13 mouse cellular contexts compared by ENCODE assay signal in genomic region chr4:106705096-106705665, GRCm38 (mm10). TPM values are rescaled to one million over a fixed set of nuclear protein-coding genes. Genes with fewer than 3 reads are reported as not detected.
A peak's percentile ranks its signal among the peaks of the same experiment; 100 is the strongest.
DNase-seq lines count a peak whose midpoint lies in the region; ATAC-seq lines count a peak whose summit lies in the region.
"Had no signal": no experiment of that assay in that cellular context is flagged by ENCODE, and none has a peak within 500 bp of the region (broad histone marks: within the 10 kb centered on the region; RNA-seq: fewer than 3 reads in every experiment).

No protein-coding gene starts in this region.

- DNase-seq in limb, embryonic 10.5 days (ENCODE audit: low spot score) = no peak
- DNase-seq in embryonic facial prominence, embryonic 11.5 days (ENCODE audit: low spot score) = no peak
- DNase-seq in hindbrain, embryonic 10.5 days (ENCODE audit: low spot score) = no peak
- no peak for DNase-seq in right cerebral cortex, postnatal 4 days
- no peak for DNase-seq in kidney, postnatal 36 days
- no peak for DNase-seq in frontal cortex, adult 2 months (ENCODE audit: extremely low spot score in 1 of 2, low spot score in 1 of 2)
- DNase-seq: heart, postnatal 4 days; lung, postnatal 14 days had no signal

- peaks cover 17% of the 10 kb centered on the region for H3K4me1 ChIP-seq in limb, embryonic 13.5 days
- H3K4me1 ChIP-seq in limb, embryonic 10.5 days = peaks cover 18% of the 10 kb centered on the region
- no peaks in the 10 kb centered on the region; the same call in 1 of the 2 replicates for H3K4me1 ChIP-seq in embryonic facial prominence, embryonic 11.5 days (ENCODE audit: control insufficient read depth, insufficient read depth, low read length)
- peaks cover 42% of the 10 kb centered on the region for H3K4me1 ChIP-seq in hindbrain, embryonic 10.5 days (replicated peaks)
- peaks cover 29% of the 10 kb centered on the region for H3K4me1 ChIP-seq in midbrain, embryonic 16.5 days (ENCODE audit: control insufficient read depth, insufficient read depth, low read length)

- no peak for ATAC-seq in limb, embryonic 13.5 days (ENCODE audit: low FRiP score, low read depth)
- ATAC-seq in embryonic facial prominence, embryonic 11.5 days (replicated peaks; ENCODE audit: insufficient number of reproducible peaks, low FRiP score, low TSS enrichment, low read depth) = no peak
- no peak for ATAC-seq in midbrain, embryonic 16.5 days

- WGBS in limb, embryonic 13.5 days = 61% methylated on average over 8 of the region's 8 CpGs
- WGBS in limb, embryonic 10.5 days = 64% methylated on average over 8 of the region's 8 CpGs
- 49% methylated on average over 8 of the region's 8 CpGs for WGBS in embryonic facial prominence, embryonic 11.5 days
- WGBS in hindbrain, embryonic 10.5 days = 45% methylated on average over 8 of the region's 8 CpGs
- 22% methylated on average over 8 of the region's 8 CpGs for WGBS in midbrain, embryonic 16.5 days

- no peaks in the 10 kb centered on the region for H3K36me3 ChIP-seq in limb, embryonic 13.5 days
- no peaks in the 10 kb centered on the region for H3K36me3 ChIP-seq in limb, embryonic 10.5 days
- H3K36me3 ChIP-seq in embryonic facial prominence, embryonic 11.5 days (replicated peaks; ENCODE audit: control insufficient read depth, insufficient read depth, low read depth, low read length) = no peaks in the 10 kb centered on the region
- no peaks in the 10 kb centered on the region for H3K36me3 ChIP-seq in hindbrain, embryonic 10.5 days
- no peaks in the 10 kb centered on the region for H3K36me3 ChIP-seq in midbrain, embryonic 16.5 days (ENCODE audit: control insufficient read depth, insufficient read depth, low read length)
- H3K36me3 ChIP-seq: limb, embryonic 12.5 days had no signal

- 0 out of 2 replicates have a peak, but pooled peaks cover 4% of the 10 kb centered on the region for H3K27me3 ChIP-seq in limb, embryonic 13.5 days
- H3K27me3 ChIP-seq in limb, embryonic 10.5 days (ENCODE audit: low read depth, poor library complexity, severe bottlenecking) = peaks cover 25% of the 10 kb centered on the region
- no peaks in the 10 kb centered on the region for H3K27me3 ChIP-seq in embryonic facial prominence, embryonic 11.5 days (ENCODE audit: control insufficient read depth, insufficient read depth, low read length)
- peaks cover 24% of the 10 kb centered on the region; the same call in 1 of the 2 replicates for H3K27me3 ChIP-seq in hindbrain, embryonic 10.5 days (ENCODE audit: insufficient read depth, poor library complexity, severe bottlenecking)
- no peaks in the 10 kb centered on the region; the same call in 1 of the 2 replicates for H3K27me3 ChIP-seq in midbrain, embryonic 16.5 days (ENCODE audit: control insufficient read depth, insufficient read depth, low read depth, low read length)

- H3K4me2 ChIP-seq in limb, embryonic 13.5 days (replicated peaks) = no peak overlapping the region
- no peak overlapping the region for H3K4me2 ChIP-seq in embryonic facial prominence, embryonic 11.5 days (ENCODE audit: low read depth, low read length)
- H3K4me2 ChIP-seq in midbrain, embryonic 16.5 days (ENCODE audit: low read length) = no peak overlapping the region
- H3K4me2 ChIP-seq: limb, embryonic 12.5 days had no signal

- H3K4me3 ChIP-seq in limb, embryonic 13.5 days = no peak overlapping the region
- H3K4me3 ChIP-seq in limb, embryonic 10.5 days = no peak overlapping the region
- H3K4me3 ChIP-seq in embryonic facial prominence, embryonic 11.5 days (ENCODE audit: low read depth, low read length) = no peak overlapping the region
- no peak overlapping the region for H3K4me3 ChIP-seq in hindbrain, embryonic 10.5 days
- no peak overlapping the region for H3K4me3 ChIP-seq in midbrain, embryonic 16.5 days (ENCODE audit: low read depth, low read length)
- H3K4me3 ChIP-seq: erythroblast, embryonic 14.5 days; limb, embryonic 12.5 days had no signal

- H3K27ac ChIP-seq in limb, embryonic 13.5 days = no peak overlapping the region
- no peak overlapping the region for H3K27ac ChIP-seq in limb, embryonic 10.5 days
- no peak overlapping the region for H3K27ac ChIP-seq in embryonic facial prominence, embryonic 11.5 days (replicated peaks; ENCODE audit: low read depth, low read length)
- peak overlapping the region; percentile 76 for H3K27ac ChIP-seq in hindbrain, embryonic 10.5 days
- peak overlapping the region; percentile 54 for H3K27ac ChIP-seq in midbrain, embryonic 16.5 days (ENCODE audit: low read length)
- H3K27ac ChIP-seq: limb, embryonic 12.5 days had no signal

- no peaks in the 10 kb centered on the region for H3K9me3 ChIP-seq in limb, embryonic 13.5 days
- no peaks in the 10 kb centered on the region for H3K9me3 ChIP-seq in limb, embryonic 10.5 days (replicated peaks)
- no peaks in the 10 kb centered on the region for H3K9me3 ChIP-seq in embryonic facial prominence, embryonic 11.5 days (replicated peaks; ENCODE audit: control insufficient read depth, low read length)
- H3K9me3 ChIP-seq in hindbrain, embryonic 10.5 days = no peaks in the 10 kb centered on the region
- no peaks in the 10 kb centered on the region for H3K9me3 ChIP-seq in midbrain, embryonic 16.5 days (replicated peaks; ENCODE audit: control insufficient read depth, low read length, poor library complexity, severe bottlenecking)
- H3K9me3 ChIP-seq: limb, embryonic 12.5 days had no signal

- H3K9ac ChIP-seq in limb, embryonic 13.5 days = peak overlapping the region; percentile 39; the same call in 1 of the 2 replicates
- peak overlapping the region; percentile 29; the same call in 1 of the 2 replicates for H3K9ac ChIP-seq in embryonic facial prominence, embryonic 11.5 days (replicated peaks; ENCODE audit: low read length)
- peak overlapping the region; percentile 6 for H3K9ac ChIP-seq in midbrain, embryonic 16.5 days (ENCODE audit: low read depth, low read length)
- H3K9ac ChIP-seq: limb, embryonic 12.5 days had no signal

RNA-seq across cellular contexts. Expression of gene Mroh7, which starts 25.5 kb away (rescaled TPM):
- 0.51 and 0.70 TPM in 2 replicates for polyA plus RNA-seq in limb, embryonic 13.5 days (2015; fragmentation: Nextera tagmentation; extraction: Ambion mirVana)
- polyA plus RNA-seq in limb, embryonic 10.5 days (2016; fragmentation: Nextera tagmentation; extraction: Ambion mirVana) = 0.04 and 0.05 TPM in 2 replicates
- 0.11 TPM in 1 of 2 replicates, not detected in the other for polyA plus RNA-seq in embryonic facial prominence, embryonic 11.5 days (2014; fragmentation: Nextera tagmentation; extraction: Ambion mirVana)
- polyA plus RNA-seq in hindbrain, embryonic 10.5 days (2016; fragmentation: Nextera tagmentation; extraction: Ambion mirVana) = not detected in 2 replicates
- 0.38 and 1.6 TPM in 2 replicates for polyA plus RNA-seq in midbrain, embryonic 16.5 days (2015; fragmentation: Nextera tagmentation; extraction: Ambion mirVana)
- 10.2 and 11.0 TPM in 2 replicates for polyA plus RNA-seq in frontal cortex, adult 2 months (2012; rRNA removed)
- polyA plus RNA-seq: erythroblast, embryonic 14.5 days; thymus, postnatal 0 days had no signal

RNA-seq across cellular contexts. Expression of gene Ttc4, which starts 26.4 kb away (rescaled TPM):
- 110 and 113 TPM in 2 replicates for polyA plus RNA-seq in limb, embryonic 13.5 days (2015; fragmentation: Nextera tagmentation; extraction: Ambion mirVana)
- 110 and 132 TPM in 2 replicates for polyA plus RNA-seq in limb, embryonic 10.5 days (2016; fragmentation: Nextera tagmentation; extraction: Ambion mirVana)
- 97.2 and 99.0 TPM in 2 replicates for polyA plus RNA-seq in embryonic facial prominence, embryonic 11.5 days (2014; fragmentation: Nextera tagmentation; extraction: Ambion mirVana)
- polyA plus RNA-seq in hindbrain, embryonic 10.5 days (2016; fragmentation: Nextera tagmentation; extraction: Ambion mirVana) = 100 and 107 TPM in 2 replicates
- 159 and 163 TPM in 2 replicates for polyA plus RNA-seq in midbrain, embryonic 16.5 days (2015; fragmentation: Nextera tagmentation; extraction: Ambion mirVana)
- polyA plus RNA-seq in frontal cortex, adult 2 months (2012; rRNA removed) = 125 and 144 TPM in 2 replicates

RNA-seq across cellular contexts. Expression of gene Fam151a, which starts 28.5 kb away (rescaled TPM):
- polyA plus RNA-seq in limb, embryonic 13.5 days (2015; fragmentation: Nextera tagmentation; extraction: Ambion mirVana) = 0.26 and 0.28 TPM in 2 replicates
- polyA plus RNA-seq in limb, embryonic 10.5 days (2016; fragmentation: Nextera tagmentation; extraction: Ambion mirVana) = 0.09 and 0.13 TPM in 2 replicates
- polyA plus RNA-seq in embryonic facial prominence, embryonic 11.5 days (2014; fragmentation: Nextera tagmentation; extraction: Ambion mirVana) = 0.15 TPM in 2 replicates
- polyA plus RNA-seq in hindbrain, embryonic 10.5 days (2016; fragmentation: Nextera tagmentation; extraction: Ambion mirVana) = not detected in 2 replicates
- not detected in 2 replicates for polyA plus RNA-seq in midbrain, embryonic 16.5 days (2015; fragmentation: Nextera tagmentation; extraction: Ambion mirVana)
- polyA plus RNA-seq in frontal cortex, adult 2 months (2012; rRNA removed) = 0.11 TPM in 1 of 2 replicates, not detected in the other
- polyA plus RNA-seq: erythroblast, embryonic 14.5 days; limb, embryonic 12.5 days had no signal

RNA-seq across cellular contexts. Expression of gene Pars2, which starts 54.3 kb away (rescaled TPM):
- 13.6 and 15.6 TPM in 2 replicates for polyA plus RNA-seq in limb, embryonic 13.5 days (2015; fragmentation: Nextera tagmentation; extraction: Ambion mirVana)
- 18.8 and 20.2 TPM in 2 replicates for polyA plus RNA-seq in limb, embryonic 10.5 days (2016; fragmentation: Nextera tagmentation; extraction: Ambion mirVana)
- 14.9 and 16.0 TPM in 2 replicates for polyA plus RNA-seq in embryonic facial prominence, embryonic 11.5 days (2014; fragmentation: Nextera tagmentation; extraction: Ambion mirVana)
- 16.5 and 17.9 TPM in 2 replicates for polyA plus RNA-seq in hindbrain, embryonic 10.5 days (2016; fragmentation: Nextera tagmentation; extraction: Ambion mirVana)
- 8.9 and 9.9 TPM in 2 replicates for polyA plus RNA-seq in midbrain, embryonic 16.5 days (2015; fragmentation: Nextera tagmentation; extraction: Ambion mirVana)
- 10.4 and 10.9 TPM in 2 replicates for polyA plus RNA-seq in frontal cortex, adult 2 months (2012; rRNA removed)

Comparison
In these comparisons a context has a peak if more than half of its experiments do, and no peak if none do; other contexts are left out.
1. H3K27ac ChIP-seq: peak in hindbrain, embryonic 10.5 days (single experiment) and midbrain, embryonic 16.5 days (single experiment); none in limb, embryonic 13.5 days (single experiment), limb, embryonic 10.5 days (single experiment) and embryonic facial prominence, embryonic 11.5 days (single experiment).
2. Peak in every context shown above with its lines, with median percentiles within 50 percentile points of each other: H3K9ac ChIP-seq.